Mouse (Mus musculus) kidney, adult 2 months (tissue): ENCODE data around the gene Cdc7.

Source experiments
- CTCF ChIP-seq: fragments of 200-500 bp; conservative IDR thresholded peaks from 2 replicates; pipeline ENCODE4 v1.5.1; 2011; ENCODE audit warnings: low read depth, mild to moderate bottlenecking, control low read depth, low read length, moderate library complexity, mixed read lengths; ENCODE audit not compliant: insufficient read depth, insufficient read length
- POLR2A ChIP-seq: fragments of 200-500 bp; IDR thresholded peaks from one replicate; pipeline ENCODE4 v1.6.1; 2011; ENCODE audit warnings: low read depth, low read length, control low read depth

DNA sequence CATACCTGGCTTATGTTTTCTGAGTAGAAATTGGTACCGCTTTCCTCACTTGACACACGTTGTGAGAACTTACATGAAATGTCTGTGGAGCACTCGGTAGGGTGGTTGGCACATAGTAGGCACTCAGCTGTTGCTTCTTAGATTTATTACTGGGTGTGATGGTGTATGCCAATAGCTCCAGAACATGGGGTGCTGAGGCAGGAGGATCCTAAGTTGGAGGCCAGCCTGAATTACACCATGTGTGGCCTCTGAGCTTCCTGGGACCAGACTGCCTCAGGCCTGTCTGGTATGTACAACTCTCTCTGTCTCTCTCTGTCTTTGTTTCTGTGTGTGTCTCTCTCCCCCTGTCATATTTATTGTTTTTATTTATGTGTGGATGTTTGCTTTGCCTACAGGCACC lies 45.6 kb downstream of the Cdc7 start:
- TF ChIP-seq CTCF (no peak), POLR2A (no peak)
